Mouse (Mus musculus): ENCODE measurements around the gene Abr. TPM values are rescaled to one million over a fixed set of nuclear protein-coding genes. Genes with fewer than 3 reads are reported as not detected.

The Abr gene
- total RNA-seq, 2 experiments from 2014 or later = 413 to 418 TPM

DNA sequence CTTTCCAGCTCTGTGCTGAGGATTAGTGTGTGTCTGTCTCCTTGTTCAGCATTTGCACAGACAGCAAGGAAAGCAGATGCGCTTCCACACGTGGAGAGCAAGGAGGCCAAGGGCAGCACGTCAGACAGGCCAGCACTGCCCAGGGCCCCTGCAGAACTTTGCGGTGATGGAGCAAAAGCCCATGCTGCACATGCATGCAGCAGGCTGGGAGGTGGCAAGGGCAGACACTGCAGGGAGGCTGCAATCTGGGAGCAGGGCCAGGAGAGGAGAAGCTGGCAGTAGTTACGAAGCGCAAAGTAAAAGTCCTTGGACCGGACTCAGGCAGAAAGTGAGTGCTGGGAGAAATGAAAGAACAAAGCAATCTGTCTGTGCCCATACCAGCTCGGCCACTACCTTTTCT, 203.7 kb downstream of the Abr start:
- peak; percentile 55 to 73 for DNase-seq (ENCODE audit: low spot score in 2 of 2)

DNA sequence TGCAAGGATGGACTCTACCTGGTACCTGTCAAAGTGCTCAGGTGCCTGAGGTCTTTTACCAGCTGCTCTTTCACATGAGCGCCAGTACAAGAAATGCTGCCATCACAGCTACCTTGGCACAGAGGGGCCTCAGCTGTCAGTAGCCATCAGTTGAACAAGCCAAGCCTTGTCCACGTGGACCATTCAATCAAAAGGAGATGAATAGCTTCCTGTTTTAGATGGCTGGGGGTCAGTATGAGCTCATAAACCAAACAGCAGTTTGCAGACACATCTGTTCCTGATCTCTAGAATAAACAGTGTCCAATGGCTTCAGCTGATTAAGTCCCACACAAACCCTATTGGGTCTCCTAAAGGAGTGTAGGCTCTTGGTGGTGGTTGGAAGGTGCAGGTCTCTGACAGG, 206.1 kb downstream of the Abr start:
- no peak for DNase-seq (ENCODE audit: low spot score in 2 of 2)

DNA sequence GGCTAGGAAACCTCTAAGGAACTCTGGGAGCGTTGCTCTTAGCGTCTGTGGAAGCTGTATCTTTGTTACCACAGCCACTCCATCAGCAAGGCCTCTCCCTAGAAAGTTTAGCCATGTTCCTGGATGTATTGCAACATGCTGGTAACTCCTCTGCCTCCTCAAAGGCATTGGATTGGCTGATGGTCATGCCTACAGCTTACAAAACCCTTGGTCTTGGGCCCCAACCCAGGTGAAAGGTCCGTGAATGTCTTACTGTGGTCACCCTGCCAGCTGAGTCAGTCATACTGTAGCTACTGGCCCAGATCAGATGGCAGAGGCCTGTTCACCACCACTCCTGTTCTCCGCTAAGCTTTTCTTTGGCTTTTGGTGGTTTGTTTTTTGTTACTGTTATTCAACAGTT, 207.1 kb downstream of the Abr start:
- no peak for DNase-seq (ENCODE audit: low spot score in 2 of 2)

DNA sequence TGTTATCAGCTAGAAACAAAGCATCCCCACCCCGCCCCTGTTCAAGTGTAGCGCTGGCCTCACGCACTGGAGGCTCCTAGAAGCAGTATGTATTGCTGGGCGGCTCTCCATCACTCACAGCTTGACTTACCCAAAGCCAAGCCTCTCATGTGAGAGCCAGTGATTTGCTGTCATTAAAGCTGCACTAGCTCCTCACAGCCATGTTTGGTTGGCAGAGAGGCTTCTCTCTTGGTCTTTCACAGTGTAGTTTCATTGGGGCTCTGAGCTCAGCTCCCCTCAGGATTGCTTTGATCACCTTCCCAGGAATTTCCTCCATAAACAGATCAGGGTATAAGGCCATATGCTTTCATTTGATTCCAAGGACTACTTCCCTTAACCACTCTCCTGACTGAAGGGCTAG, 208.9 kb downstream of the Abr start:
- DNase-seq (ENCODE audit: low spot score in 2 of 2) = no peak

DNA sequence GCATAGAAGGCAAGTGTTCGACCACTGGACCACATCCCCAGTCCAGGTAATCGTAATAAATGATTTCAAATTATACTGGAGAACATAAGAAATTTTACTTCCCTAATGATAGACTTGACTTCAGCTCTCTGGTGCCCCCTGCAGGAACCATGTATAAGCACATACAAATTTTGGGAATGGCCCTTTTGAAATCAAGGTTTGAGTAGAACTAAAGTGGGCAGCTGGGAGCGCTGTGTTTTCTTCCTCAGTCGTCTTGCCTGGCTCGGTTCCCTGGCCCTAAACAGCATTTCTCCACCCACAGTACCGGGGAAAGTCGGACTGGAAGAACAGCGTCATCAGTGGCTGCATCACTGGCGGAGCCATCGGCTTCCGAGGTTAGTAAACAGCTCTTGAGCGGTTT, 211.3 kb downstream of the Abr start:
- peak; percentile 70 for DNase-seq (ENCODE audit: low spot score in 2 of 2)

DNA sequence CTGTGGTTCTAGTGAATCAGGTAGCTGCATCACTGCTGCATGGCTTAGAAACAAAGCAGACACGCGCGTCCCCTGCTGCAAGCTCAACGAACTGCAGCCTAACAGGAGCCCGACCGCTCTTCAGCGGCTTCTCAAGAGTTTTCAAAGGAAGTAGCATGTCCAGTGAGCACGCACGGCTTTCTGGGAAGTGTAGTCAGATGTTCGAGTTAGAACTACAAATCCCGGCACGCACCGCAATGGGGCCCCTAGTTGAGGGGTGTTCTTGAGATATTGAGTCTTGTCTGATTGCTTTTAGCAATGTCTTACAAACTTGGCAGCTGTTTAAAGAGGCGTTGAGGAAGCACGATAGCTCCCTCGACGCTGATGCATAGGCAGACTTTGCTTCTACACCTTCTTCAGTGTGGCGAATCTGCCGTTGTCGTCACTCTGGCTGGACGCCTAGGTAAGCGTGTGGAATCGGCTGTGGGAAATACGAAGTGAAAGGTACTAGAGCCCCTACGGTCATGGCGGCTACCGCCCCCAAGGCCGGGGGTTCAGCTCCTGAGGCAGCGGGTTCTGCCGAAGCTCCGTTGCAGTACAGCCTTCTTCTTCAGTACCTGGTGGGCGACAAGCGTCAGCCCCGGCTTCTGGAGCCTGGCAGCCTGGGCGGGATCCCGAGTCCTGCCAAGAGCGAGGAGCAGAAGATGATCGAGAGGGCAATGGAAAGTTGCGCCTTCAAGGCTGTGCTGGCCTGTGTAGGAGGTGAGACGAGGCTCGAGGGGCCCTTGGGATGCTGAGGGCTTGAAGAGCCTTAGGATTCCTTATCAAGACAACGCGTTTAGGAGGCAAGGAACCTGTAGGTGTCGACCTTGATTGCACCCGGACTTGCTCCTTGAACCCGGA, 215.2 kb downstream of the Abr start, which contains the start of gene Timm22:
Gene Timm22 (plus strand): TSS at position 251 of the 882 bp plus-strand sequence.
- DNase-seq (ENCODE audit: low spot score in 2 of 2) = peak; percentile 98 to 100

DNA sequence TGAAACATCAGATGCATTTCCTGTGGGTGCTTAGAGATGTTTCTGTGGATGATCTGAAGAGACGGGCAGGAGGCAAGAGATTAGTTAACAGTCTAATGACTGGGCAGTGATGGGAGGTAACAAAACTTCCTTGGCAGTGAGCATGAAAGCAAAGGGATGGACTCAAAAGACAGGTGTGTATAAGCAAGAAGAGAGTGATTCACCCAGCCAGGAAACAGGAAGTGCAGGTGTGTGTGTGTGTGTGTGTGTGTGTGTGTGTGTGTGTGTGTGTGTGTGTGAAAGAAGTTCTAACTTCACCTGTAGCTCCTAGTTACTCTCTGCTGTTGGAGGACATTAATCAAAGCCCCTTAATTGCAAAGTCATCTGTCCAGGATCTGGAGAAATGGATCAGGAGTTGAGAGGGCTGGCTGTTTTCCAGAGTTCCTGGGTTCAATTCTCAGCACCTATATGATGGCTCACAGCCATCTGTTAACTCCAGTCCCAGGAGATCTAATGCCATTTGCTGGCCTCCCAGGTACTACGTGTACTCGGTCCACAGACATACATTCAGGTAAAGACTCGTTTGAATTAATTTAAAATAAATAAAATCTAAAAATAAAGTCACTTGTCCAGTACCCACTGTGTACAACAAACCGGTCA, 216.4 kb downstream of the Abr start:
- DNase-seq (ENCODE audit: low spot score in 2 of 2) = no peak

DNA sequence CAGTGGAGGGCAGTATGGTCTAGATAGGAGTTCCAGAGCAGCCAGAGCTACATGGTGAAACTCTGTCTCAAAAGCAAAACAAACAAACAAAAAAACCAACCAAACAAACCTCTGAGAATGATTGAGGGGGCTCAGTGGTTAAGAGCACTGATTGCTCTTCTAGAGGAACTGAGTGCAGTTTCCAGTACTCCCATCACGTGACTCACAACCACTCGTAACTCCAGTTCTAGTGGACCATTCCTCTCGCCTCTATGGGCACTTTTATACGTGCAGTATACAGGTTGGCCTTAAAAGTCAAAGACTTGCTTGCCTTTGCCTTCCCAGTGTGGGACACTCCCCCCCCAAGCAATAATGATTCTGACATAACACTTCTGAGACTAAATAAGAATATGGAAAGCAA, 217.0 kb downstream of the Abr start:
- DNase-seq (ENCODE audit: low spot score in 2 of 2) = no peak

DNA sequence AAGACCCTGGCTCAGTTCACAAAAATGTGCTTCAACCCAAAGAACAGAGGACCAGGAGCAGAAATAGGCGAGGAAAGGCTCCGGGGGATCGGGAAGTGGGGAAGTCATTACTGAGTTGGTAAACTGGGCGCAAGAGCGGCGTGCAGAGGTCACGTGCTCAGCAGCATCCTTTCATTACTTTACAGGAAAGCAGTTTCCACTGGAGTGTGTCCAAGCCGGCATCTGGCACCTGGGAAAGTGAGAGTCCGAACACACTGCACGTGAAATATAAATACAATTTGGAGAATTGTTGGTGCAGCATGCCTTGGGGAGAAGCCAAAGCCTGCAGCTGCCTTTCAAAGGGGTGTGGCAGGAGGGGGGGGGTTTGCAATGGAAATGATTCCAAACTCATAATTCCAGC, 220.7 kb downstream of the Abr start:
- DNase-seq (ENCODE audit: low spot score in 2 of 2) = no peak

DNA sequence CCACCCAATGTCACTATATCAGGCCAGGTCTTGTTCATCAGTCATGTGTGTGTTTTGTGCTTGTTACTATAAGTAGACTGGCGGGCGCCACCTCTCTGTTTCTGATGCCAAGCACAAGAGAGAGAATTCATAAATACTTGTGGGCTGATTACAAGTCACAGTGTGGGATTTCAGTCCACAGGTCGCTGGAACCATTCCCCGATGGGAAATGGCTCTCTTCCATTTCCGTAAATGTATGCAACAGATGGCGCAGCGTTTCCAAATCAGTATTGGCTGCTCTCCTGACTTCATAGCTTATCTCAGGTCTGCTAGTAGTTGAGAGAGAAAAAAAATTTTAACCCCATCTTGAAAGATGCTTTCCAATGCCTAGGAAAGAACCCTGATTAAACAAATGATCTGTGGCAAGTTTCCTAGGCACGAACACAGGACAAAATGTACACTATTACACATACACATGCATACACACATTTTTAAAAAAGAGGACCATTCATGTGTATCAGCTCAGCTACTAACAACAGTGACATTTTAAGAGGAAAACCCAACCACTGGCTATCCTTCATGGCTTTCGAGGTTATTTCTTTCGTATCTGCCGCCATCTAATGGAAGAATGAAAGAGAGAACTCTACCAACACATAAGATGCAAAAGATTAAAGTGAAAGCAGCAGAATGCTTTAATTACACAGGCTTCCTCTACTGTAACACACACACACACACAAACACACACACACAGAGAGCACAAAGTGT, 222.4 kb downstream of the Abr start:
- DNase-seq (ENCODE audit: low spot score in 2 of 2) = no peak

DNA sequence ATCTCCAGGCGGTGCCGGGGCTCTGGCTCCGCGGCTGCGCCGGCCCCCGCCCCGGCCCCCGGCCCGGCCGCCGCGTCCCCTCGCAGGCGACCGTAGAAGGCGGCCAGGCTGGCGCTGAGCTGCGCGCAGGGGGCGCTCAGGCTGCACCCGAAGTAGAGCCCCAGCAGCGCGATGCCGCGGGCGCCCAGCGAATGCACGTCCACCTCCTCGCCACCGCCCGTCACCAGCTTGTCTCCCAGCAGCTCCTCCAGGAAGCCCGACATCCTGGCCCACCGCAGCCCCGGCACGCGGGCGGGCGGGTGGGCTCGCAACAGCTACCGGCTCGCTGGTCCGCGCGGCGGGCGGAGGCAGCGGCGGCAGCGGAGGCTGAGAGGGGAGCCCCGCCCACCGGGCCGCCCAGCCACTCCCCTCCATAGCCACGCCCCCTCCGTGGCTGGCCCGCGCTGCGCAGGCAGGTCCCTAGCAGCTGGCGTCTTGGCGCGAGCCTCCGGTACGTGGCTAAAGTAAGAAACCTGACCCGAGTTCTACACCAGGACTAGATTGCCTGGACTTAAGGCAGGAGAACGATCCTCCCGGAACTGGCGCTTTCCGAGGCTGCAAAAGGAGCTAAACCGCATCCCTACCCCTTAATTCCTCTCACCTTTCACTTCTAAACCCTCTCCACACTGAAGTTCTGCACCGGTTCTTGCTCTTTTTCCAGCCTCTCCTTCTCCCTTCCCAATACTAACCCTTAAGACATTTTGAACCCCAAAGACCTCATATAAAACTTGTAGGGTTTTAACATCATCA, 223.1 kb downstream of the Abr start, which contains the start of gene Nxn:
Gene Nxn (minus strand): TSS at position 343 of the 789 bp plus-strand sequence.
- peak; percentile 70 to 84 for DNase-seq (ENCODE audit: low spot score in 2 of 2)

DNA sequence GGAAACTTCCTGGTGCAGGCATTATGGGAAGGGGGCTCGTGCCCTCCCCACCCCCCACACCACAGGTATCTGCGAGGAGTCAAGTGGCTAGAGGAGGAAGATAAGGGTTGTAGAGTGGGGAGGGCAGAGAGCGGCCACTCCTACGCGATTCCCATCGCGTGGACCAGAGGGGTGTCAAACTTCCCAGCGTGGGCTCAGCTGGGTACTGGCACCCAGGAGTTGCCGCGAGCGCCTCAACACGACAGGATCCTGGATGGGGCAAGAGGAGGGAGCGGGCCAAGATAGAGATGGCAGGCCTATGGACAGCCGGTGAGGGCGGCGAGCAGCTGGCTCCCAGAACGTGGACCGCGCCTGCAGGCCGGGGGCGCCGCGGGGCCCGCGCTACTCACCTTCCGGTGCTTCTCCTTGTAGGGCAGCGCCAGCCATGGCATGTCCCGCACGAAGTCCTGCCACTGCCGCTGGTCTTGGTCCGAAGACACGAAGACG, 223.8 kb downstream of the Abr start:
- DNase-seq (ENCODE audit: low spot score in 2 of 2) = no peak

DNA sequence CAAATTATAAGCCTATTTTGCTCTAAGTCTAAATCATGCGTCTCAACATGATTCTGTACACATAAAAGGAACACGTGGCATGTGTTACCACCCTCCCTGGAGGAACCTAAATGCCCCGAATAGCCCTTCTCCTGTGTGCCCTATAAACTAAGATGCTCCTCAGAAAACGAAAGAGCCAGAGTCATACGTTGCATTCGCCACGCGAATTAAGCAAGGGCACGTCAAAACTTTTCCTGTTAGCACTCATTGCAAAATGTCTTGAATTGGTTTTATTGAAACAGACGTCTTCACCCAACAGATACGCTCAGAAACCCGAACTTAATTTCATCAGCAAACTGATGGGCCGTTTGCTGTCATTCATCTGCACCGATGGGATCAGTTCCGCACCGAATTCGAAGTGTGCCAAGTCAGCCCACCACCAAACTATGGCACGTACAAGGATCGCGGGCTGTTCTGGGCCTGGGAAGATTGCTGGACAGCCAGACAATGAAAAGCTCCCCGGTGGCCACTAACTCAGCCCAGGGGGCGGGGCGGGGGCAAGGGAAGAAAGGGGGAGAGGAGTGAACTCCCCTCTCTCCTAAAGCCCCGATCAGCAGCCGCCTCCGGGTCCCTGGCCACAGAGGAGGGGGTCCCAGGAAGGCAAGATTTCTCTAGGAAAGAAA, 224.3 kb downstream of the Abr start:
- DNase-seq (ENCODE audit: low spot score in 2 of 2) = no peak

DNA sequence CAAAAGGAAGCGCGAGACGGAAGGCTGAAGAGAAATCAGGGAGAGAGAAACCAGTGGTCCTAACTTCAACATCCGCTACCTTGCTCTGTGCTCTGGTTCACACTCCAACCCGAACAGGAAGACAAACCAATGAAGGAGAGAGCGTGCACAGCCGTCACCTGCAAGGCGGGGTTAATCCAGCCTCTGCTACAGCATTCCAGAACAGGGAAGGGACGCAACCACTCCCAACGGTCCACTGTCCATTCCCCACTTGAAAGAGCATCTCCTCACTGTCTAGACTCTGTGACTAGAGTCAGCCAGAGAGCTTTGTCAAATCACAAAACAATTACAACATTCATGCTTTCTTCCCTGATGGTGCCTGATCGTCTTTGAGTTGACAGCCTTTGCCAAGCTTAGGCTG, 229.1 kb downstream of the Abr start:
- no peak for DNase-seq (ENCODE audit: low spot score in 2 of 2)

DNA sequence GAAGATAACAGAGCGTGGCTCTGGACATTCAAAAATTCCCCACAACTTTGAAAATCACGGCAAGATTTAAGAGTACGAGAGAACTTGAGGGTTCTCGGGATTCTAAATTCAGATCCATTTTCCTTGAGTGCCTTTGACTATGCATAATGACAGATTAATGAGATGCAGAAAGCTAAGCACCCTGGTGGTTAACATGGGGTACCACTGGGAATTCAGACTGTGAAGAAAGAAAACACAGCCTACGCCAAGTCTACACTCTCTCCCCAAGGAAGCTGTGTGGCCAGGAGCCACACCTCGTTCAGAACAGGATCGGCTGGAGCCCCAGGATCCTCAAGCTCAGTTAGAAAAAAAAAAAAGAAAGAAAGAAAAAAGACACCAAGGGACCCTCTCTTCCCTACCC, 229.6 kb downstream of the Abr start:
- no peak for DNase-seq (ENCODE audit: low spot score in 2 of 2)

DNA sequence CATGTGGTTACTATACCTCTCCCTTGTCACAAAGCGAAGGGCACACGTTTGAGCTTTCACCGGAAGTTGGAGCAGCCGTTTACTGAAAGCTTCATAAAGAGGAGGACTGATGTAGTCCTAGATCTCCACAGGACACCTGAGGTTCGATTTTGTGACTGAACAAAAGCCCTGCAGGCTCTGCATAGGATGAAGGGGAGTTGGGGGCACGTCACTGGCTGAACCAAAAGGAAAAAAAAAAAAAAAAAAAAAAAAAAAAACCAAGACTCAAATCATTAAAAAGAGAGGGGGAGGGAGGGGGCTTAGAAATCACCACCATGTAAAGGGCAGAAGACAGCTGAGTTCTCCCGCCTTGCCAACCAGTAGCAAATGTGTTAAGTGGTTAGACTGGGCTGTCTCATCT, 233.4 kb downstream of the Abr start:
- no peak for DNase-seq (ENCODE audit: low spot score in 2 of 2)

DNA sequence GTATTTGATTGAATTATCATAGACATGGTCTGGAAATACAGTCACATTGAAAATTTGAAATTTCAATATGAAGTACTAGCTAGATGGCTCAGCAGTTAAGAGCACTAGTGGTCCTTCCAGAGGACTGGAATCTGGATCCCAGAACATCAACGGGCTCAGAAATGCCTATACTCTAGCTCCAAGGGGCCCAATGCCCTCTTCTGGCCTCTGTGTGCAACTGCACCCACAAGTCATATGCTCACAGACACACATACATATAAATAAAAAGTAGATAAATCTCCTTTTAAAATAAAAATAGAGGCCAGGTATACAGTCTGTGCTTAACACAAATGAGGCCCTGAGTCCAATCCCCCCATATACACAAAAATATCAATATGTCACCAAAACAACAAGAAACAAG, 235.0 kb downstream of the Abr start:
- DNase-seq (ENCODE audit: low spot score in 2 of 2) = no peak

DNA sequence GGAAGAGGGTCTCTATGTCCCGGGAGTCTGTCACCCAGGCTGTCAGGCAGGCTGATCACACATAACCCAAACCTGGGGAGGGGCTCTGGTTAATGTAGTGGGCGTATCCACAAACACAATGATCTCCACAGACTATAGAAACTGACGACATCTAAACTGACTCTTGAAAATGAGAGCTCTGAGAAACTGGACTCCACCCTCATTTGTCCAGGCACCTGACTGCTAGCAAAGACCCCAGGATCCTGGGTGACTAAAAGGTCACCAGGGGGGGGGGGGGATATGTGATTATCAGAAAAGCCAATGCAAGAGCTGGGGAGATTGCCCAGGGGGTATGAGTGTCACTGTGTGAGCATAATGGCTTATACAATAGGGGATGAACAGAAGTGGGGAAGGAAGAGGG, 236.4 kb downstream of the Abr start:
- DNase-seq (ENCODE audit: low spot score in 2 of 2) = no peak

DNA sequence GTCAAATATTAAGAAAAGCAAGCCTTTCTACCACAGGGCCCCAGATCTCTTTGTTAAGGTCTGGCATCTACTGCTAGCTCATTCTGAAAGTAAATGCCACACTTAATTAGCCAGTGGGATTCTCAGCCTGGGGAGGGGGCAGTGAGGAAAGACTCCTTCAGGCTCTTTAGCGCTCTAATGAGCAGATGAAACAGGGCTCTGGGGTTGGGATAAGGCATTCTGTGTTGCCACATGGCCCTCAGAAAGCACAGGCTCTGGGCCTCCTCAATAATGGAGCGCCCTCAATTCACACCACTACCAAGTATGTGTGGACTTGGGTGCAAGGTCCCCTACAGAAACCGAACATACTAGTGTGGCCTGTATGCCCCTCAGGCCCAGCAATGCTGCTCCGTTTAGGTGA, 237.1 kb downstream of the Abr start:
- DNase-seq (ENCODE audit: low spot score in 2 of 2) = no peak

DNA sequence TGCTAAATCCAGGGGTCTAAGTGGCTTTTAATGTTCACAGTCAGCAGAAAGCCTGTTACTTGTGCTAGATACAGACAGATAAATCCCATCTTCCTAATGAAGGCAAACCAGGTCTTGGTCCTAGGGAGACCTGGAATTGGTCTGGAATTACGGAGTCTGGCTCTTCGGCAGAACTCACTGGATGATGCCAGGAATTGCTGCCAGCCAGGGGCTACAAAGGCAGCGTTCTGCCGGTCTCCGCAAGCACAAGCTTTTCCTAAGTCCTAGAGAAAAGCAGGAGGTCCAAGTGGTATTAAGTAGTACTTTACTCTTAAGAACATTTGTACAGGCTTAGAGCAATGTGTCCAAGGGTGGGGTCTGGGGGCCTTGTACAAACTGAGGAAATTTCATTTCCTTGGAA, 237.8 kb downstream of the Abr start:
- DNase-seq (ENCODE audit: low spot score in 2 of 2) = no peak

Measured in left cerebral cortex, adult 18-20 months (tissue).